Mouse (Mus musculus): ENCODE data around the gene Ttll7. TPM values are rescaled to one million over a fixed set of nuclear protein-coding genes. Genes with fewer than 3 reads are reported as not detected.

The Ttll7 gene
- polyA plus RNA-seq, 1 experiment from 2014 or later, result 4.4 TPM

Other genes with a start within 250 kb of the Ttll7 start
- 0.10 TPM in 1 of 2 replicates, not detected in the other for gene Dnase2b, start 236.8 kb upstream of the Ttll7 start, polyA plus RNA-seq (2015; fragmentation: Nextera tagmentation; extraction: Ambion mirVana)
- not detected in 2 replicates for gene 4930503B20Rik, start 201.1 kb upstream of the Ttll7 start, polyA plus RNA-seq (2015; fragmentation: Nextera tagmentation; extraction: Ambion mirVana)
- 1.4 TPM in 2 replicates for gene Samd13, start 166.8 kb upstream of the Ttll7 start, polyA plus RNA-seq (2015; fragmentation: Nextera tagmentation; extraction: Ambion mirVana)
- gene Prkacb, start 39.4 kb upstream of the Ttll7 start, polyA plus RNA-seq (2015; fragmentation: Nextera tagmentation; extraction: Ambion mirVana), result 56.4 and 61.9 TPM in 2 replicates

Measured in lung, embryonic 16.5 days (tissue).